Mouse (Mus musculus): Measurements from ENCODE around the gene Ankrd27. TPM values are rescaled to one million over a fixed set of nuclear protein-coding genes. Genes with fewer than 3 reads are reported as not detected.
A peak's percentile ranks its signal among the peaks of the same experiment; 100 is the strongest.

Ankrd27 gene
- polyA plus RNA-seq, 1 experiment from 2014 or later: 35.9 TPM

- no peak overlapping the region for H3K9ac ChIP-seq (ENCODE audit: low read length)
- no peaks in the 10 kb centered on the region for H3K27me3 ChIP-seq (ENCODE audit: control insufficient read depth, insufficient read depth, low read length)
- H3K9me3 ChIP-seq (ENCODE audit: control insufficient read depth, low read length): no peaks in the 10 kb centered on the region; the same call in 1 of the 2 replicates
- H3K4me2 ChIP-seq (ENCODE audit: low read depth, severe bottlenecking): no peak overlapping the region
- H3K27ac ChIP-seq (replicated peaks; ENCODE audit: low read depth, low read length): no peak overlapping the region
- no peaks in the 10 kb centered on the region for H3K36me3 ChIP-seq (ENCODE audit: control insufficient read depth, insufficient read depth, low read length)
- DNase-seq (ENCODE audit: low spot score) (no peak), ATAC-seq (ENCODE audit: insufficient number of reproducible peaks, low FRiP score, low TSS enrichment, low read depth) (no peak)
- H3K4me1 ChIP-seq (ENCODE audit: control insufficient read depth, insufficient read depth, low read length): no peaks in the 10 kb centered on the region
- no peak overlapping the region for H3K4me3 ChIP-seq (ENCODE audit: low read depth, low read length)
- 83% methylated on average over 10 of the region's 10 CpGs for WGBS
These were observed 65.7 kb downstream of the Ankrd27 start for GRCm38 (mm10) chr7:35651583-35652270.

GRCm38 (mm10) chr7:35657829-35658228 lies 71.8 kb downstream of the Ankrd27 start:
- Histone ChIP-seq H3K27me3 (ENCODE audit: control insufficient read depth, insufficient read depth, low read length) (no peaks in the 10 kb centered on the region), H3K4me3 (ENCODE audit: low read depth, low read length) (no peak overlapping the region)

GRCm38 (mm10) chr7:35659173-35659572 lies 73.1 kb downstream of the Ankrd27 start:
- no peak overlapping the region for H3K9ac ChIP-seq (ENCODE audit: low read length)
- no peak overlapping the region for H3K27ac ChIP-seq (replicated peaks; ENCODE audit: low read depth, low read length)
- no peak overlapping the region for H3K4me2 ChIP-seq (ENCODE audit: low read depth, severe bottlenecking)
- H3K4me3 ChIP-seq (ENCODE audit: low read depth, low read length): no peak overlapping the region
- H3K9me3 ChIP-seq (ENCODE audit: control insufficient read depth, low read length): no peaks in the 10 kb centered on the region
- DNase-seq (ENCODE audit: low spot score) (peak; percentile 60), ATAC-seq (ENCODE audit: insufficient number of reproducible peaks, low FRiP score, low TSS enrichment, low read depth) (no peak)
- H3K27me3 ChIP-seq (ENCODE audit: control insufficient read depth, insufficient read depth, low read length): no peaks in the 10 kb centered on the region
- 56% methylated on average over 3 of the region's 3 CpGs for WGBS
- no peaks in the 10 kb centered on the region for H3K4me1 ChIP-seq (ENCODE audit: control insufficient read depth, insufficient read depth, low read length)
- H3K36me3 ChIP-seq (ENCODE audit: control insufficient read depth, insufficient read depth, low read length): no peaks in the 10 kb centered on the region

More at GRCm38 (mm10) chr7:35657829-35658228, 71.8 kb downstream of the Ankrd27 start:
- no peak overlapping the region for H3K27ac ChIP-seq (replicated peaks; ENCODE audit: low read depth, low read length)
- no peaks in the 10 kb centered on the region for H3K9me3 ChIP-seq (ENCODE audit: control insufficient read depth, low read length)
- DNase-seq (ENCODE audit: low spot score) (no peak), ATAC-seq (ENCODE audit: insufficient number of reproducible peaks, low FRiP score, low TSS enrichment, low read depth) (no peak)
- H3K4me1 ChIP-seq (ENCODE audit: control insufficient read depth, insufficient read depth, low read length): no peaks in the 10 kb centered on the region
- WGBS: 55% methylated on average over 6 of the region's 6 CpGs
- no peaks in the 10 kb centered on the region for H3K36me3 ChIP-seq (ENCODE audit: control insufficient read depth, insufficient read depth, low read length)
- H3K4me2 ChIP-seq (ENCODE audit: low read depth, severe bottlenecking): no peak overlapping the region
- no peak overlapping the region for H3K9ac ChIP-seq (ENCODE audit: low read length)

DNA sequence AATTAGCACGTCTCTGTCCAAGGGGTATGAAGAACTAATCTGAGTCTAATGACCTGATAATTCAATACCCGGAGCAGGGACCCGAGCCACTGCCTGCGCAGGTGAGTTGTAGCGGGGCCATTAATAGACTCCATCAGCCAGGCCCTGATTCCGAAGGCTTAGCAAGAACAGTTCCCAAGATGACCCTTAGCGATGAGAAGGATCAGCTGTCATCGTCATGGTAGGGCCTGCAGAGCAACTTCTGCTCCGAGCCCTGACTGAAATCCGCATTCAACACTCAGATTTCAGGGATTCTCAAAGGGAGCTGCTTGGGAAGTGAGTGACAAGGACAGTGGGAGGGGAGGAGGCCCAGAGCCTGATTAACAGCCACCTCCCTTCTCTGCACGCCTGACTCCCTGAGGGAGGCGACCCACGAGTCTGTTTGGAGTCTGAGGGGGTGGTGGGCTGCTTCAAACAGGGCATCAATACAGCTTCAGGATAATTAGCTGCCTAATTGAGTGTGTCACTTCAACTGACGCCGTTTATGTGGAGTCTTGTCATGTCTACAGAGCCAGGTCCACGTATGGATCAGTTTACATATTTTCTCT lies 77.8 kb downstream of the Ankrd27 start:
- Histone ChIP-seq H3K4me2 (ENCODE audit: low read depth, severe bottlenecking) (no peak overlapping the region), H3K4me3 (ENCODE audit: low read depth, low read length) (no peak overlapping the region), H3K27me3 (ENCODE audit: control insufficient read depth, insufficient read depth, low read length) (no peaks in the 10 kb centered on the region), H3K36me3 (ENCODE audit: control insufficient read depth, insufficient read depth, low read length) (no peaks in the 10 kb centered on the region), H3K27ac (replicated peaks; ENCODE audit: low read depth, low read length) (no peak overlapping the region), H3K4me1 (ENCODE audit: control insufficient read depth, insufficient read depth, low read length) (no peaks in the 10 kb centered on the region), H3K9me3 (ENCODE audit: control insufficient read depth, low read length) (no peaks in the 10 kb centered on the region), H3K9ac (ENCODE audit: low read length) (no peak overlapping the region)
- 69% methylated on average over 16 of the region's 16 CpGs for WGBS
- DNase-seq (ENCODE audit: low spot score): no peak
- ATAC-seq (ENCODE audit: insufficient number of reproducible peaks, low FRiP score, low TSS enrichment, low read depth): no peak

DNA sequence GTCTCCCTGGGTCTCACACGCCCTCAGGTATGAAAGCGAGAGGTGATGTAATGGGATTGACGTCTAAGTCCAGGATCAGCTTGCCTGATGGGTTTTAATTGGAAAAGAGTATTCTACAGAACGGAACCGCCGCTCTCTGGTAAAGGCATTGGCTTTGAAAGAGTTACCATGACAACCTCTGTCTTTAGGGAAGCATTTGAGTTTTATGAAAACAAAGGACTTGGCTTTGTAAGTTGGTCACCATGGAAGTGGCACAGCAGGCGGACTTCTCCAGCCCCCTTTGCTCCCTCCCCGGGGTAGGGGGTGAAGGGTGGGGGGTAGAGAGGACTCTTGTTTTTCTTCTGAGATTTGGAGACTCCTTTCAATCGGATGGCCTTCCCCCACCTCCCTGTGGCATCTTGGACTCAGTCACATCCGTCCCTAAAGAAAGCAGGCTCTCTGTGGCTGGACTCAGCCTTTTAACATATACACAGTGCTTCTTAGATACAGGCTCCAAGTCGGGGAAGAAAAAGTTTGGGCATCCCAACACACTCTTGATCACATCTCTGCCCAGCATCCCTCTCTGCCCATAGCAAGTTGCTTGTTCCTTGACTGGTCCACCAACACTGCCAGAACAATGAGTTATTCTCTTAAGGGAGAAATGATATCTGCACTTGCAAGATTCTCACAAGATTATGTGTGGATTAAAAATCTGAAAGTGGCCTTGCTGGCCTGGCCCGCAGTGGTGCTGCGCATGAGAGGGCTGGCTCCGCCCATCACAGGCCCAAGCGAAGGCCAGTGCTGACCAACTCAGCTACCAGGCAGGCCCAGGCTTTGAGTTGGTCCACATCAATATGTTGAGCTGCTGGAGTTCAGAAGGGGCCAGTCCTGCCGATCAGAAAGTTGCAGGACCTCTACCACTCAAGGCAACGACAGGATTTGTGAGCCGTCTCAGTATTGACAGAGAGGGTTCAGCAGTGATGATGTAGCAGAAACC lies 82.3 kb downstream of the Ankrd27 start:
- no peaks in the 10 kb centered on the region for H3K9me3 ChIP-seq (ENCODE audit: control insufficient read depth, low read length)
- H3K4me1 ChIP-seq (ENCODE audit: control insufficient read depth, insufficient read depth, low read length): no peaks in the 10 kb centered on the region
- H3K4me3 ChIP-seq (ENCODE audit: low read depth, low read length): no peak overlapping the region
- H3K27me3 ChIP-seq (ENCODE audit: control insufficient read depth, insufficient read depth, low read length): no peaks in the 10 kb centered on the region
- ATAC-seq (ENCODE audit: insufficient number of reproducible peaks, low FRiP score, low TSS enrichment, low read depth) (no peak), DNase-seq (ENCODE audit: low spot score) (no peak)
- H3K27ac ChIP-seq (replicated peaks; ENCODE audit: low read depth, low read length): no peak overlapping the region
- no peak overlapping the region for H3K4me2 ChIP-seq (ENCODE audit: low read depth, severe bottlenecking)
- H3K9ac ChIP-seq (ENCODE audit: low read length): no peak overlapping the region
- WGBS: 69% methylated on average over 18 of the region's 18 CpGs
- no peaks in the 10 kb centered on the region for H3K36me3 ChIP-seq (ENCODE audit: control insufficient read depth, insufficient read depth, low read length)

DNA sequence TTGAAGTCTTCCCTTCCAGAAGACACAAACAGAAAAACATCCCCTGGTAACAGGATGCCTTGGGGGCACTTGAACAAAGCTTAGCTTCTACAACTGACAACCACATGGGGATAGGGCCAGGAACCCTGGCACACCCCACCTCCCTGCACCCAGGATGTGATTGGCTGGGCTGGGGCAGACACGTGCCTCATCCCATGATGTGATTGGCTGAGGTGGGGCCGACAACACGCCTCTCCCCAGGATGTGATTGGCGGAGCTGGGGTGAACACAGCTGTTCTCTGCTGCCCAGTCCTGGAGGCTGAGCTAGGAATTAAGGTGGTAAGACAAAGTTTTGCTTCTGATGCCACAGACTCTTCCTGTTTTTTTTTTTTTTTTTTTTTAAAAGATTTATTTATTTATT lies 92.9 kb downstream of the Ankrd27 start:
- H3K36me3 ChIP-seq (ENCODE audit: control insufficient read depth, insufficient read depth, low read length): no peaks in the 10 kb centered on the region; the same call in 1 of the 2 replicates
- H3K27ac ChIP-seq (replicated peaks; ENCODE audit: low read depth, low read length): no peak overlapping the region
- H3K9me3 ChIP-seq (ENCODE audit: control insufficient read depth, low read length): no peaks in the 10 kb centered on the region; the same call in 1 of the 2 replicates
- no peak overlapping the region for H3K4me2 ChIP-seq (ENCODE audit: low read depth, severe bottlenecking)
- no peak overlapping the region for H3K9ac ChIP-seq (ENCODE audit: low read length)
- ATAC-seq (ENCODE audit: insufficient number of reproducible peaks, low FRiP score, low TSS enrichment, low read depth) (no peak), DNase-seq (ENCODE audit: low spot score) (no peak)
- H3K27me3 ChIP-seq (ENCODE audit: control insufficient read depth, insufficient read depth, low read length): no peaks in the 10 kb centered on the region
- no peaks in the 10 kb centered on the region for H3K4me1 ChIP-seq (ENCODE audit: control insufficient read depth, insufficient read depth, low read length)
- no peak overlapping the region for H3K4me3 ChIP-seq (ENCODE audit: low read depth, low read length)
- 71% methylated on average over 4 of the region's 4 CpGs for WGBS

DNA sequence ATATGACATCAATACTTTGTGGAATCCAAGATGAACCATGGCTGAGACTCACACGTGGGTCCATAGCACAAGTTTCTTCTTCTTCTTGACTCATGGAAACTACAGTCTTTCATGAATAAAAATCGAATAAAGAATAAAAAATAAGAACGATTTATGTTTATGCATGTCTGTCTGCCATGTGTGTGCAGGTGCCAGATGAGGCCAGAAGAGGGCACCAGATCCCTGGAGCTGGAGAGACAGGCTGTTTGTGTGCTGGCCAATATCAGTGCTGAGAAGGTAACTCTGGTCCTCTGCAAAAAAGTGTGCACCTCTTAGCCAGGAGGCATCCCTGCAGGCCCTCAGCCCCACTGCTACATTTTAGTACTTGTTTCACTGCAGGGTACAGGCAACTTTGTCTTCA lies 95.5 kb downstream of the Ankrd27 start:
- Histone ChIP-seq H3K4me2 (ENCODE audit: low read depth, severe bottlenecking) (no peak overlapping the region), H3K9ac (ENCODE audit: low read length) (no peak overlapping the region), H3K27ac (replicated peaks; ENCODE audit: low read depth, low read length) (no peak overlapping the region), H3K9me3 (ENCODE audit: control insufficient read depth, low read length) (no peaks in the 10 kb centered on the region; the same call in 1 of the 2 replicates), H3K27me3 (ENCODE audit: control insufficient read depth, insufficient read depth, low read length) (no peaks in the 10 kb centered on the region), H3K4me1 (ENCODE audit: control insufficient read depth, insufficient read depth, low read length) (no peaks in the 10 kb centered on the region), H3K4me3 (ENCODE audit: low read depth, low read length) (no peak overlapping the region), H3K36me3 (ENCODE audit: control insufficient read depth, insufficient read depth, low read length) (no peaks in the 10 kb centered on the region)
- 75% methylated on average over 3 of the region's 3 CpGs for WGBS
- no peak for ATAC-seq (ENCODE audit: insufficient number of reproducible peaks, low FRiP score, low TSS enrichment, low read depth)
- DNase-seq (ENCODE audit: low spot score): no peak

GRCm38 (mm10) chr7:35683409-35684122 lies 97.5 kb downstream of the Ankrd27 start:
- no peak for DNase-seq (ENCODE audit: low spot score)
- 0 out of 2 replicates have a peak, but pooled peaks cover 6% of the 10 kb centered on the region for H3K4me1 ChIP-seq (ENCODE audit: control insufficient read depth, insufficient read depth, low read length)
- no peak for ATAC-seq (ENCODE audit: insufficient number of reproducible peaks, low FRiP score, low TSS enrichment, low read depth)
- no peaks in the 10 kb centered on the region for H3K27me3 ChIP-seq (ENCODE audit: control insufficient read depth, insufficient read depth, low read length)
- 81% methylated on average over 6 of the region's 6 CpGs for WGBS
- no peak overlapping the region for H3K9ac ChIP-seq (ENCODE audit: low read length)
- no peaks in the 10 kb centered on the region for H3K36me3 ChIP-seq (ENCODE audit: control insufficient read depth, insufficient read depth, low read length)
- no peak overlapping the region for H3K27ac ChIP-seq (replicated peaks; ENCODE audit: low read depth, low read length)
- H3K4me3 ChIP-seq (ENCODE audit: low read depth, low read length): no peak overlapping the region
- no peaks in the 10 kb centered on the region for H3K9me3 ChIP-seq (ENCODE audit: control insufficient read depth, low read length)
- no peak overlapping the region for H3K4me2 ChIP-seq (ENCODE audit: low read depth, severe bottlenecking)
